Mouse (Mus musculus) kidney, adult 2 months (tissue): ENCODE measurements around the gene Slc6a5.

Experiments
- CTCF ChIP-seq: fragments of 200-500 bp; conservative IDR thresholded peaks from 2 replicates; pipeline ENCODE4 v1.5.1; 2011; ENCODE audit warnings: low read depth, mild to moderate bottlenecking, control low read depth, low read length, moderate library complexity, mixed read lengths; ENCODE audit not compliant: insufficient read depth, insufficient read length
- POLR2A ChIP-seq: fragments of 200-500 bp; IDR thresholded peaks from one replicate; pipeline ENCODE4 v1.6.1; 2011; ENCODE audit warnings: low read depth, low read length, control low read depth

DNA sequence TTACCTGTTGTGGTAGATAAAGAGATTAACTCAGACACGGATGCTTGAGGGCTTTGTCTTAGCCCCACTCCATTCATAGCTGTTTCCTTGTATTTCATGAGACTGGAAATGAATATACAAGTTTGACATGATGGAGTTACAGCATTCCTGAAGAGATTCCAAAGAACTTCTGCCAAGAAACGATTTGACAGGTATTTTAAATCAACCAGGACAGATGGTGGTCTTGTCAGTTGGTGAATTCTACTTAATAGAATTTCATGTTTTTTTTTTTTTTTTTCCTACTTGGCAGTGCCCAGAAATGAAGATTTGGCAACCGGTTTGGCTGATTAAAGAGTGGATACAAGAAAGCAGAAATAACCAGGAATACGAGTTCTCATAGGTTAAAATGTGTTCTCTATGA, 89.4 kb downstream of the Slc6a5 start:
- TF ChIP-seq CTCF (no peak), POLR2A (no peak)
